Mouse (Mus musculus): Measurements from ENCODE around the gene Gprc5c.

The Gprc5c gene

DNA sequence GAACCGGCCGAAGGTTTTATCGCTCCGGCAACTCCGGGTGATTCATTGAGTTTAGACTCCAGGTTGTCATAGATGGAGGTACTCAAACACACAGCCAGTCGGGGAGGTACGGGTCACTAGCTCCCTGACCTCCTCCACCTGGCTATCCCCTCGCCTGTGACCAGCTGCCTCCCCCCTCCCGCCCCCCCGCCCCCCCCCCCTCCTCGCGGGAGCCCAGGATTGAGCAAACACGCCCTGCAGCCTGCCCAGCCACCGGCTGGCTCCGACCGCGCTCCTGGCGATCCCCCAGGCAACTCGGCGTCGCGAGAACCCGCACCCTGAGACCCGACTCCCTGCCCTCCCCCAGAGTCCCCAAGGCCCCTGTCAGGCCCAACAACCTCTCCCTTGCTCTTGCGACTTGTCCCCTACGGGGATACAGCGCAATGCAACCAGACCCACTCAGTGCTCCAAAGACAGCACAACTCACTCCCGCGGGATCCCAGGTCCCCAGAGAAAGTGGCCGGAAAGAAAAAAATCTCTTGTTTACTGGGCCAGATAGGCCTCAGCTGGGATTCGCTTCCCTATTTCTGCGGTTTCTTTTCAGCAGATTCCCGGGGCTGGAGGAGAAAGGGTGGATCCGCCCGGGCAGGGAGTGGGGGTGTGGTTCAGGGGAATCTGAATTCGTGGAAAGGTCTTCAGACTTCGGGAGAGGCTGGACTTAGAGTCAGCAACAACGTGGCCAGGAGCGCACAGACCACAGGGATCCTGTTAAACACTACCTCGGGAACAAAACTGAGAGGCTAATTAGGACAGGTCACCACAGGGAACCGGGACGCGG lies at the start of gene Gprc5c:
Gene Gprc5c (plus strand): TSS at position 701 of the 817 bp plus-strand sequence.
- in situ Hi-C loops (cut with MboI; ENCODE audit: low sequenced_read_pairs) = no loop called here

- in situ Hi-C loops (cut with MboI; ENCODE audit: low sequenced_read_pairs) = loop anchor here (25.0 kb wide), 1 partner anchor 110 kb away; no protein-coding TSS in a partner anchor
Measured at GRCm38 (mm10) chr11:114801906-114802305, 49.0 kb upstream of the Gprc5c start.

DNA sequence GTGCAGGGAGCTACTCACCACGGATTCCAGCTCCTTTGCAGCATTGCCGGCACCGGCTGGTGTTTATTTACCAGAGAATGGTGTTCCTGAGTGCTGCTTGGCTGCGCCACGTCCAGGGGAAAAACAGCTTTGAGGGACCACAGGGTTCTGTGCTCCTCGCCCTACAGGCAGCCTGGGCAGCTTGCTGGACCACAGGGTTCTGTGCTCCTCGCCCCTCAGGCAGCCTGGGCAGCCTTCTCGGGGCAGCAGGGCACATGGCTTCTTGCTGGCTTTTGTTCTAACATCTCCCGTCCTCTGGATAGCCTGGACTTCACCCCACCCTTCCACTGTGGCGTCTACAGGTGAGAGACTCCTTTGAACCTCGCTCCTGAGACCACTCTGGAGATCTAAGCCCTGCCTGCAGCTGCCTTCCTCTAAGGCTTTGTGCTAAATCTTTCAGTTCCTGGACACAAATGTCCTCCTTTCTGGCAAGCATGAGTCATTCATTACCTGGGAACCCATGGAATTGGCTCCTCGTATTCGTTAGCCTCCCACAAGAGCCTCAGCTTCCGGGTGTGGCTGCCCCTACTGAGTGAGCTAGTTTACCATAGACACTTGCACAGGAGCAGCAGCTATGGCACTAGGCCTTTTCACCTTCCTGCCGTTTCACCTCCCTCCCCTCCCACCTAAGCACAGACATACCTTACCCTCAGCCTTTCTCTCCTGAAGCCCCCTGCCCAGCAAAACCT lies 48.2 kb upstream of the Gprc5c start:
- in situ Hi-C loops (cut with MboI; ENCODE audit: low sequenced_read_pairs) = loop anchor here (25.0 kb wide), 1 partner anchor 110 kb away; no protein-coding TSS in a partner anchor

- in situ Hi-C loops (cut with MboI; ENCODE audit: low sequenced_read_pairs) = loop anchor here (25.0 kb wide), 1 partner anchor 108 kb away; no protein-coding TSS in a partner anchor
Measured at GRCm38 (mm10) chr11:114803990-114804389, 47.0 kb upstream of the Gprc5c start.

- in situ Hi-C loops (cut with MboI; ENCODE audit: low sequenced_read_pairs) = loop anchor here (25.0 kb wide), 1 partner anchor 105 kb away; no protein-coding TSS in a partner anchor
Measured at GRCm38 (mm10) chr11:114807025-114807424, 43.9 kb upstream of the Gprc5c start.

DNA sequence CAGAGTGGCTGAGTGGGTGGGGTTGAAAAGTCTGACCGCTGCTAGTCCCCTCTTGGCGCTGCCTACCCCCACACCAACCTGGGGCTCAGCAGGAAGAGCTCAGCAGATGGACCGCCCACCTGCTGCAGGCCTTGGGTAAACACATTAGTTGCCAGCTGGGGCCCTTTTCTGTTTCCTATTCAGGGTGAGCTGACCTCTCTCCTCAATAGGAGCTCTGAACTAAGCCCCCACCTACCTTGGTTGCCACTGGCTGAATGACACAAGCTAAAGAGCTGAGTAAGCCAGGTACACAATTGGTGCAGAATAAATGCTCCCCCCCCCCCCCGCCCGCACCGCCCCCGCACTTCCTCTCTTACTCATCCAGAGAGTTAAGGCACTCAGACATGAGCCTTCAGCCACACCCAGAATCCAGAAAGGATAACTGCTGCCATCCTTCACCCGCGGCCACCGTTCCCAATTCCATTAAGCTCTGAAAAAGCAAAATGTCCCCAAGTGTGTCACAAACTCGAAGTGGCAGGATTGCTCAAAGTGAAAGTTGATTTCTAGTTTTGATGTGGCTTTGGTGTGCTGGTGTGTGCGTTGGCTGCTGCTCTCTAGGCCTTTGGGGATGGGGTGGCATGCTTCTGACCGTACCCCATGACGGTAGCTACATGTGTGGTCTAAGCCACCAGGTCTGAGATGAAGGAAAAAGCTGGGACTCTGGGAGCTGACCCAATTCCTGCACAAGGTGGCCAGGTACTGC lies 43.1 kb upstream of the Gprc5c start:
- in situ Hi-C loops (cut with MboI; ENCODE audit: low sequenced_read_pairs) = loop anchor here (25.0 kb wide), 1 partner anchor 104 kb away; no protein-coding TSS in a partner anchor

DNA sequence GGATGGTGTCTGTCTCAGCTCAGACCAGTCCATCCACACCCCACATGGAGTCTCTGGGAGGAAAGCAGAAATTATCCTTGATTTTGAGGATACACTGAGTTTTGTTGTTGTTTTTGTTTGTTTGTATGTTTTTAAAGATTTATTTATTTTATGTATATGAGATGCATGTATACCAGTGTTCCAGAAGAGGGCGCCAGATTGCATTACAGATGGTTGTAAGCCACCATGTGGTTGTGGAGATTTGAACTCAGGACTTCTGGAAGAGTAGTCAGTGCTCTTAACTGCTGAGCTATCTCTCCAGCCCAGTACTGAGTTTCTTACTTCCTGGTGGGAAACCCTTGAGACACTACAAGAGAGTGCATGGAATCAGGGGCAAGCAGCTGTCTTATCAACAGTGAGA lies 41.6 kb upstream of the Gprc5c start:
- in situ Hi-C loops (cut with MboI; ENCODE audit: low sequenced_read_pairs) = loop anchor here (25.0 kb wide), 1 partner anchor 103 kb away; no protein-coding TSS in a partner anchor

GRCm38 (mm10) chr11:114810344-114810743 lies 40.6 kb upstream of the Gprc5c start:
- in situ Hi-C loops (cut with MboI; ENCODE audit: low sequenced_read_pairs) = loop anchor here (25.0 kb wide), 1 partner anchor 102 kb away; no protein-coding TSS in a partner anchor

DNA sequence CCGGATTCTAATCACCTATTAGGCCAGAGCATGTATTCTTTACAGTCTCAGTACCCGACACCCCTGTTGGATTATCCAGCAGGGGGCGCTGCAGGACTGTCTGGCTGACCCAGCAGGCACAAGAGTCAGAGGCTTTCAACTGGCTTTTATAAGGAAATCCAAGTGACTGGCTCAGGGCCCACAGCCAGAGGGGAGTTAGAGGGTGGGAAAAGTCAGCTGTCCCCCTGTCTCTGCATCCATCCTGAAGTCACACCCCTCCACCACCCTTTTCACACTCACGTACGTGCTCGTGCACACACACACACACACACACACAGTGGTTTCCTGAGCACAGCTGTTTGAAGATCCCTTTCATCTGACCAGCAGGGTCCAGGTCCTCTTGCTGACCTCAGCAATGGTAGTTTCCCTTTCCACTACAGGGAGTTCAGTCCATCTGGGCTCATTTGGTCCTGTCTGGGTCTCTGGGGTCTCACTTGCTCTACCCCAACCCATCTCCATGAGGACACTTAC lies 38.2 kb upstream of the Gprc5c start:
- in situ Hi-C loops (cut with MboI; ENCODE audit: low sequenced_read_pairs) = loop anchor here (25.0 kb wide), 1 partner anchor 100 kb away; no protein-coding TSS in a partner anchor

GRCm38 (mm10) chr11:114814873-114815592 lies 35.9 kb upstream of the Gprc5c start:
- in situ Hi-C loops (cut with MboI; ENCODE audit: low sequenced_read_pairs) = loop anchor here (25.0 kb wide), 1 partner anchor 97 kb away; no protein-coding TSS in a partner anchor

- in situ Hi-C loops (cut with MboI; ENCODE audit: low sequenced_read_pairs) = loop anchor here (25.0 kb wide), 1 partner anchor 95 kb away; no protein-coding TSS in a partner anchor
Measured at GRCm38 (mm10) chr11:114816934-114817333, 34.0 kb upstream of the Gprc5c start.

GRCm38 (mm10) chr11:114818185-114818584 lies 32.8 kb upstream of the Gprc5c start:
- in situ Hi-C loops (cut with MboI; ENCODE audit: low sequenced_read_pairs) = loop anchor here (25.0 kb wide), 1 partner anchor 94 kb away; no protein-coding TSS in a partner anchor

DNA sequence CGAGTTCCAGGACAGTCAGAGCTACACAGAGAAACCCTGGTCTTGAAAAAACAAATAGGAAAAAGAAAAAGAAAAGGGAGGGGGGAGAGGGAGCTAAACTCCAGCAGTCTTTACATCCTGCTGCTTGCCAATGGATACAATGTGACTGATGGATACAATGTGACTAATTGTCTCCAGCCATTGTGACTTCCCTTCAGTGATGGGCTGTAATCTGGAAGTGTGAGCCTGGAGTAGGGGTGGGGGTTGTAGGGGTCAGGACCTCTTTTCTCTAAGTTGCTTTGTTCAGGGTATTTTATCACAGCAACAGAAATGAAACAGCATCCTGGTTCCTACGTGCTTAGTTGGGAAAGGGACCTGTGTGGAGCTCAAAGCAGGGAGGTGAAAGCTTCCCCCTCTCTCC lies 31.8 kb upstream of the Gprc5c start:
- in situ Hi-C loops (cut with MboI; ENCODE audit: low sequenced_read_pairs) = loop anchor here (25.0 kb wide), 1 partner anchor 93 kb away; no protein-coding TSS in a partner anchor

DNA sequence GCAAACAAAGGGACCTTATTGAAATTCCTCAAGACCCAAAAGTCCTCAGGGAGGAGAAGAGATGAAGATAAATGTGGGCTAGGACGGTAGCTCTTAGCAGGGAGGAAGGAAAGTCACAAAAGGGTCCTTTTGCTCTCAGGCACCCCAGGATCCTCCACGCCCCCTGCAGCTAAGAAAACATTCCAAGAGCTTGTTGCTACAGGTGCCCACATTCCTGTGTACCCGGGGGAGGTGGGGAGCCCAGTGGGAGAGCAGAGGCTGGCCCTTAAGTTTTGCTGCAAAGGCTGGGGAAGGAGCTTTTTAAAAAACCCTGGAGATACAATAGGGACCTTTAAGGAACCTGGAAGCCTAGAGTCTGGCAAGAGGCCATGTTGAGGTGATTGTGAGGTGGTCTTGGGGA lies 30.5 kb upstream of the Gprc5c start:
- in situ Hi-C loops (cut with MboI; ENCODE audit: low sequenced_read_pairs) = loop anchor here (25.0 kb wide), 1 partner anchor 92 kb away; no protein-coding TSS in a partner anchor

DNA sequence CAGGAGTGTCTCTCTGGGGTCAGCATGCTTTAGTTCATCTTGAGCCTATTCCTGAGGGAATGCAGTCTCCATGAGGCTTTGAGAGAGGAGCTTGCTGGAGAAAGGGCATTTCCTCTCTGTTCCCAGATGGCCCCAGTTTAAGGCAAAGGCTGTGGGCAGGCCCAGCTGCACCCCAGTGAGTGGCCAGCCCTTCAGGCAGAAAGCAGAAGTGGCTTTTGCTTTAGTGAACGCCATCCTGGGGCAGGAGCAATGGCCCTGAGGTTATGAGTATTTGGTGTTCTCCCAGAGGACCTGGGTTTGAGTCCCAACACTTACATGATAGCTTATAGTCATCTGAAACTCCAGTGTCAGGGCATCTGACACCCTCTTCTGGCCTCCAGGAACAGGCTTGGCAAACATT lies 29.6 kb upstream of the Gprc5c start:
- in situ Hi-C loops (cut with MboI; ENCODE audit: low sequenced_read_pairs) = loop anchor here (25.0 kb wide), 1 partner anchor 91 kb away; no protein-coding TSS in a partner anchor

DNA sequence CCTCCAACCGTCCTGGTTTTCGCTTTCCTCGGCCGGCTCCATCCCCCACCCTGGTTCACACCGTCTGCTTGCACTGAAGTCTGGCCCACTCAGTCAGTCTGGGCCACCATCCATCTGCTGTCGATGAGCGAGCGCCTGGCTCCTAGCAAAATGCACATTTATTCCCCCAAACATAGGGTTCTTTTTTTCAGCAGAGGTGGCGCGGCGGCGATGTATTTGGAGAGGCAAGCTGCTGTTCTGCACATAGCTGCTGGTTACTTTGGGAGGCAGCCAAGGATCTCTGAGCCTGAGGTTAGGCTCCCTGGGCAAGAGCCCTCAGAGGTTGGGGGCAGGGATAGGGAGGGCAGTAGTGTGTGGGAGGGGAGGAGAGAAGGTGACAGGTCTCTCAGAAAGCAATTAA lies 28.2 kb upstream of the Gprc5c start:
- in situ Hi-C loops (cut with MboI; ENCODE audit: low sequenced_read_pairs) = loop anchor here (25.0 kb wide), 1 partner anchor 90 kb away; no protein-coding TSS in a partner anchor

DNA sequence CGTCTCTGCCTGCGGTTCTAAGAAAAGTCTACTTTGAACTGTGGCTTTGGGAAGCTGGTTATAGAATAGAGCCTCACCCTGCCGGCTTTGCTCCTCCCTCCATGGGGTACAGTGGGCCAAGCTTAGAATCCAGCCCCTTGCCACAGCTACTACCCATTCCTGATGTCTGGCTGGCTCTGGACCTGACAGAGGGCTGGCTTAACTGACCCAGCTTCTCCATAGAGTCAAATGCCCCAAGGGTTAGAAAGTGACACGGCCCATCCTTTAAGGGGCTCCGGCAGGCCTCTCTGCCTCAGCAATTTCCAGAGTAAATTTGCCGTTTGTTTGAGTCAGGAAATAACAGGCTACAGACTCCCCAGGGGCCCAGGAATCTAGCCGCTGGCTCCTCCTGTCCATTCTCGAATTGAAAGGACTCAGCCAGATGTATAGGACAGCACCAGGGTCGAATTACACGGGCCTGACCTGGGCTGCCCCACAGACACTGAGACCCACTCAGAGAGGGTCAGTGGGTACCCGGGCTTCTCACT lies 27.7 kb upstream of the Gprc5c start:
- in situ Hi-C loops (cut with MboI; ENCODE audit: low sequenced_read_pairs) = loop anchor here (25.0 kb wide), 1 partner anchor 89 kb away; no protein-coding TSS in a partner anchor

DNA sequence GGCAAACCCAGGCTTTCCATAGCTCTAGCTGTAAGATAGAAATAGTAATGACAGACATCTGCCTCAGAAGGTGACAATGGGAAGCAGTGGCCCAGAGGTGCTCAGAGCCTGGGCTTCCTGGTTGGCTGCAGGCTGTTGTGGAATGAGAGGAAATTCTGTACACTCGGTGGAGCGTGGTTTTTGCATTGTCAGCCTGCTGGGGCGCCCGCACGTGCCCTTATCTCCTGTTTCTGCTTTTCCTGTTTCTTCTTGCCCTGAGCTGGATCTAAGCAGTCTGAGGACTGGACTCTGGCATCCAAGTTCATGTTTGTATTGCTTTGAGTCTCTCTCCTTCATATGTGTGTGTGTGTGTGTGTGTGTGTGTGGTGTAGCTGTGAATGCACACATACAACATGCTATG lies 24.3 kb upstream of the Gprc5c start:
- in situ Hi-C loops (cut with MboI; ENCODE audit: low sequenced_read_pairs) = no loop called here

All from CH12F3 (cell line).